Mouse (Mus musculus): ENCODE measurements around the gene Cds1.
"Not testable (repeated sequence)": the region's sequence is repeated elsewhere in the genome, so short reads cannot be mapped to it uniquely, and the experiment has no call there.

Cds1 gene

DNA sequence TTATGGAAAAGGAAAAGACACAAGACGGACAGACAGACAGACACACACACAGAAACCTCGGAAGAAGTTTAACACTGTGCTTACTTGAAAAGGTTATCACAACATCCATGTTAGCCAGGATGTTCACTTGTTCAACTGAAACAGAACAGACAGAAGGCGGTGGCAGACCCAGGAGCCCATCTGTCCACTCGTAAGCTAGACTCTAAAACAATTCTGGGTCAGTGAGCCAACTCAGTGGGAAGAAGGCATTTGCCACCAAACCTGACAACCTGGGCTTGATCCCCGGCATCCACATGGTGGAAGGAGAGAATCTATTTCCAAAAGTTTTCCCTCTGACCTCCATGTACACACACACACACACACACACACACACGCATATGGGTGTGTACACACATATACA is 67.1 kb downstream of the Cds1 start:
- DNase-seq = no peak

DNA sequence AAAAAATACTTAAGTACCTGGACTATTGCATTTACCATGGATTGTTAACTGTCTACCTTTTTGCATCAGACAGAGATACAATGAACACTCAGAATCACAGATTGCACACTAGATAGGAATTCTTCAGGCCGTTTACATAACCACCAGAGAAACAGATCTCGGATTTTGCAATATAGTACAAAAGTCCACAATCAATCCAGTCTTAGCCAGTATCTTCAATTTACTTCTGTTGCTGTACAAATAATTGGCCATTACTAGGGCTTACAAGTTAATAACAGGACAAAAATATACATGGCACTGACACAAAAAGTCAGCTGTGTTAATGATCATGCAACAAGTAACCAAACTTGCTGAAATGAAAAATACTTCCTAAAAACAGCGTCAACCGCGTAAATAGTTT is 68.1 kb downstream of the Cds1 start:
- DNase-seq = no peak

DNA sequence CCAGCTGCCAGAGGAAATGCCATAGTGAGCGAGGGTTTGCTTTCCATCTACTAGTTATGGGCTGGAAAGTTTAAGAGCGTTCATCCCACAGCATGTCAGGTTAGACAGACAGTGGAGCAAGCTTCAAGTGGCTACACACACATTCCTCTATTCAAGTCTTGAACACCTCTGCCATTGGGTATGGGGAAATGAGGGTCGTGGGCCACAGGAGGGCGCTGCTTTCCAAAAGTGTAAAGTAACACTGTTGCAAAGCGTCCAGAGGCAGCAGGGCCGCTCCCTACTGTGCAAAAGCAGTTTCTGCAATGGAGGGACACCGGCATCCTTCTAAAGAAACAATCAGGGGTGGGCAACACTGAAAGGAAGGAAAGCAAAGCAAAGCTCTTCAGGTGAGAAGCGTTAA is 68.9 kb downstream of the Cds1 start:
- no peak for DNase-seq

- no peak for DNase-seq
These were observed 71.3 kb downstream of the Cds1 start for GRCm38 (mm10) chr5:101836221-101836620.

- not testable (repeated sequence) for DNase-seq
These were observed 72.7 kb downstream of the Cds1 start for GRCm38 (mm10) chr5:101837605-101838004.

DNA sequence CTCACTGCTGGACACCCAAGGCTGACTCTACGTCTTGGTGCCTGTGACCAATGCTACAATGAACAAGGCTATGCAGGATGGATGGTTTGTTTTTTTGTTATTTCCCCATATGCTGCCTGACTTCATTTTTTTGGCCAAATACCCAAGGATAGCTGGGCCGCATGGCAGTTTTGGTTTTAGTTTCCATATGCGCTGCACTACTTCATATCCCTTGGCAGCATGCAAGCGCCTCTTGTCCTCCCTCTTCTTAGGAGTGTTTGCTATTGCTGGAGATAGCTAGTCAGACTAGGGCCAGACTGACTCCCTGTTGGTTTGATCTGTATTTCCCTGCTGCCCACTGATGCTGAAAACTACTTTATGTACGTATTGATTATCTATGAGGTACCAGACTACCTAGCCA is 75.5 kb downstream of the Cds1 start:
- DNase-seq = no peak

DNA sequence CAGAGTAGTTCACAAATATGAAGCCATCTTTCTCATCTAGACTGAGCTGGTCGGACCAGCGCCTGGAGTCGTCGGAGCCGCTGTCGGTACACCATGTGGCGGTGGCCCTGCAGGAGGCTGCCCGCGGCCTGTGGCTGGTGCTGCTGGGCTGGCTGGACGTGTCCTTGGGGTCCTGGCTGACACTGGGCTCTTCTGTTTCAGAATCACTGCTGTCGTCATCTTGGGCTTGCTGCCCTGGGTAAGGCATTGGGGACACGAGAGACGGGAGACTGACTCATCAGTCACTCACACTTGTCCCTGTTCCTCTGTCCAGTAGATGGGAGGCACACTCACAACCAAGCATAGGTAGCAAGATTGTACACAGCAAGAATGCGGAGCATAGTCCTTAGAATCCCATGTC is 80.1 kb downstream of the Cds1 start:
- DNase-seq = no peak

DNA sequence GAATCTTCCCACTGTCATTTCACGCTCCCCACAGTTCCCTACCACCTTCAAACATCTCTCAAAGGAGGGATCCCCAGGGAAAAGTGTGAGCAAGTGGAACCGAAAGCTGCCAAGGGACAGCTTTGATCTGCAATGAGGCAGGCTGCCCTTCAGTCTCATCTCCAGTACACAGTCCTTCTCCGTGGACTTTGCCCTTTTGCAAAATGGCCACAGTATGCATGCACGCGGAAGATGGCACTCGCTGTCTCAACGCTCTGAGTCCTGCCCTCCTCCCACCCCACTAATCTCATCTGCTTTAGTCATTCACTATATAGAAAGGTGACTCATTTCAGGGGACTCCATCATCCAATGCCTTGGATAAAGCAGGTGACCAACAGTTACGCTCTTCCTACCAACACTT is 81.0 kb downstream of the Cds1 start:
- DNase-seq = no peak

DNA sequence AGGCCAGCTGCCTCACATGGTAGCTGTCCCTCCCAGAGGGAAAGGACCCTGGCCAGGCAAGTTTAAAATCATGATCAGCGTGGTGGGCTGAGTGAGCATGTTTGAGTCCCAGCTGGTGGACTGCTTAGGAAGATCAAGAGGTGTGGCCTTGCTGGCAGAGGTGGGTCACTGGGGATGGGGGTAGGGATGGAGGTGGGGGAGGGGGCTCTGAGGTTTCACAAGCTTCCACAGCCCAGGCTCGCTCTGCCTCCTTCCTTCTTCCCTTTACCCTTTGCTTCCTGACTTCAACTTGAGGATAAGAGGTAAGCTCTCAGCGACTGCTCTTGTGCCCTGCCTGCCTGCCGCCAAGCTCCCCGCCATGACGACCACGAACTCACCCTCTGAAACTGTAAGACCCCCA is 82.4 kb downstream of the Cds1 start:
- no peak for DNase-seq

GRCm38 (mm10) chr5:101847762-101848161 is 82.8 kb downstream of the Cds1 start:
- no peak for DNase-seq

- no peak for DNase-seq
These were observed 86.2 kb downstream of the Cds1 start for GRCm38 (mm10) chr5:101851133-101851532.

DNA sequence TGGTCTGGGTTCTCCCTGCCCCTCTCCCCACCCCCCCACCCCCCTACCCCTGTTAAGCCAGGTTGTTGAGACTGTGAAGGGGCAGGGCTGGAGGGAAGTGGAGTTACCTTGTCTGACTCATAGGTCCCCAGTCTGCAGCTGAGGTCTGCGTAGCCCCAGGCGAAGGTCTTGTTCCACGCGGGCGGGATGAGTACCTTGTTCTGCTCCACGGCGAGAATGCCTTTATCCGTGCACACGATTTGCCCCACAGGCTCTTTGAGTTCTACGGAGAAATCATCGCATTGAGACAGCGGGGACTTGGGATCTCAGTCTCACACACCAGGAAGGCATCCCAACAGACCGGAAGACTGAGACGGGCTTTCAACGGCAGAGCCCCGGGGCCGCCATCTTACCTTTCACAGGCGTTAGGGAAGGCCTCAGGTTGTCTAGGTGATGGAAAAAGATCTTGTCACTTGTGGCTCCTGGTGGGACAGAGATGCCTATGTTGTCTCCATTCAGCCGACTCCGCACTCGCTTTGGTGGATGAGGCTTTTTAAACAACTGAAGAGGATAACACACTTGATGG is 87.3 kb downstream of the Cds1 start:
- DNase-seq = no peak

DNA sequence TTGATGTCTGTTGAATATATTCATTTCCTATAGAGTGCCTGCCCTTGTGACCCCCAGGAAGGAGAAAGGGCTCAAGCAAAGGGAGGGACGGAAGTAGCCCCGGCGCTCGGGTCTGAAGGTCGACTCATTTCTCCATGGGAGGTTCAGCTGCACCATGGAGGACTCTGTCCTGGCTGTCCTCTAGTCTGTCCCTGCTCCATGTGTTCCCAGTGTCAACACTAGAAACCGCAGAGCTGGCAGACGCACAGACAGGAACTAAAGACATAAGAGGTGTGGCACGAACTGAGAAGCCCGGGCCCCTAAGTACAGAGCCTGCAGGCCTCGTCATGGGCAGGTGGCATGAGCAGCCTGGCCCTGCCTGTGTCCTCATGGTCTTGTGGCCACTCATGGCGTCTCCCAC is 89.2 kb downstream of the Cds1 start:
- DNase-seq = no peak

GRCm38 (mm10) chr5:101854667-101855066 is 89.7 kb downstream of the Cds1 start:
- no peak for DNase-seq

- no peak for DNase-seq
These were observed 90.5 kb downstream of the Cds1 start for GRCm38 (mm10) chr5:101855475-101855874.

DNA sequence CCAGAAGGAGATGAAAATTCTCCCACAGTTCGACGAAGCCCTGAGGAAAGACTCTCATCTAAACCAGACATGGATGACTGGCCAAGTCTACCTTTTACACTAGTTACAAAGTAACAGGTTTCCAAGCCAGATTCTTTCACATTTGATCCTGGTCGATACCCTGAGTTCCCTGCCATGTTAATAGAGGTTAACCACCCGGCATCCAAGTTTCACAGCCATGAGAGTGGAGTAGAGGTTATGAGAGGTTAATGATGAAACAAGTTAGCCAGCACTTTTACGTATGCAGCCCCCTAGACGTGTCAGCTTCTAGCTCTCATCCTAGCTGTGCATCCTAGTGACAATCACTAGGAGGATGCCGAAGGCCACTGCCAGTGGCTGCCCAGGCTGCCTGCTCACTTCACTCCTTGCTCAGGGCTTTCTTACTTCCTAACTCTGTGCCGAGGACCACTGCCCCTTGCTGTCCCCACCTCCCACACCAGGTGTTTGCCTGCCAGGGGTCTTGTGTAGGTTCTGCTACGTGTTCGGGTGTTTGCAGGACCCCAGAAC is 94.0 kb downstream of the Cds1 start:
- DNase-seq = peak; percentile 47 to 70

GRCm38 (mm10) chr5:101861786-101862571 is 97.0 kb downstream of the Cds1 start:
- DNase-seq = no peak

DNA sequence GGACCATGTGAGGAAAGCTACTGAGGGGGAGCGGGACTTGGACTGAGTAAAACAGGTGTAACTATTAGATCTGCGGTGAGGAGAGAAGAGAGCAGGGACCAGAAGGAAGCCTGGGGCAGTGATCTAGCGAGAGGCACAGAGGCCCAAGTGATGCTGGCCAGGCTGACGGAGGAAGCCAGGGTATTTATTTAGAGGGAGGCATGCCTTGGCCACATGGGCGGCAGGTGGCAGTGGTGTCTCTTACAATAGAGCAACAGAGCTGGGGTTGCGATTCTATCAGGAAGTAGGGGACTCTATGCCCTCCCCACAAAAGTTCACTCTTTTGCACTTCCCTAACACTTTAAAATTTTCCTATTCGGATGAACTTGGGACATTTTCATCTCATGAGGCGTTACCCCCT is 97.7 kb downstream of the Cds1 start:
- no peak for DNase-seq

DNA sequence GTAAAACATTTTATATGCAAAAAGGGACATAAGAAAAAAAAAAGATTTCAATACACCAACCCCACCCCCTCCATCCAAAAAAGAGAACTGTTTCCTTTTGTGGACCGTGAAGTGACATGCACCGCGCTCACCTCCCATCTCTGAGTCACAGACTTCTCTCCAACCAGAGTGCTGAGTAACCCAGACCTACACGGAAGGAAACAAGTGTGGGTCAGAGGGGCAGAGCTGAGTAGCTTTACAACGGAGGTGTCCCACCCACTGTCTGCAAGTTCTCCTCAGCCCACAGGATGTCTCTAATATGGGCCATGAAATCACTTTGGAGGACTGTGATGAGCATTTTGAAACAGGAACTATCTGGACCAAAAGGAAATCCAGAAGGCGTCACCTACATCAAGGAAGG is 99.0 kb downstream of the Cds1 start:
- DNase-seq = no peak

- DNase-seq = no peak
These were observed 101.8 kb downstream of the Cds1 start for GRCm38 (mm10) chr5:101866722-101867121.
